Mouse (Mus musculus): ENCODE results near the gene Osbpl5.

GRCm38 (mm10) chr7:143738194-143738593 is 18.6 kb downstream of the Osbpl5 start:
- TF ChIP-seq CTCF (IDR thresholded peaks at IDR 0.05; ENCODE audit: control insufficient read depth, insufficient read depth, insufficient replicate concordance, low read depth, low read length): no peak
- TF ChIP-seq POLR2A (IDR thresholded peaks at IDR 0.05; ENCODE audit: control insufficient read depth, low read depth, low read length): no peak

Data from testis, adult 2 months (tissue).